Mouse (Mus musculus) MEL-GATA-1-ER (cell line): ENCODE measurements around the gene Dner.
"Not testable (repeated sequence)": the region's sequence is repeated elsewhere in the genome, so short reads cannot be mapped to it uniquely, and the experiment has no call there.

Source experiments
- DNase-seq: peaks from one replicate; pipeline ENCODE4 v3.0.0-alpha.2; 2012; ENCODE audit warnings: low read depth; ENCODE audit errors: extremely low read depth

Dner gene

DNA sequence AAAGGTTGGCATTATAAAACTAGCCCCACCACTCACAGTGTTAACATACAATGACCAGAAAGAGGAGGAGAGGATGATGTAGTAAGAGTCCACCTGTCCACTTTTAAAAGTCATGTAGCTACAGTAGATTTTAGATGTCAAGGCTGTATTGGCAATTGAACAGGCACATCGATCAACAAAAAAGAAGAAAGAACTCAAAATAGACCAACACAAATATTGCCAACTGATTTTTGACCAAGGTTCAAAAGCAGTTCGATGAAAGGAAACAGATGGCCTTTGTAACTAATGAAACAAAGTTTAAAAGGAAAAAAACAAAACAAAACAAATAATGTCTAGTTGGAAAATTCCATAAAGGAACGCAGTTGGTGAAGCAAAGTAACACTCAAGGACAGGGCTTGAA is 296.4 kb downstream of the Dner start:
- DNase-seq: no peak

DNA sequence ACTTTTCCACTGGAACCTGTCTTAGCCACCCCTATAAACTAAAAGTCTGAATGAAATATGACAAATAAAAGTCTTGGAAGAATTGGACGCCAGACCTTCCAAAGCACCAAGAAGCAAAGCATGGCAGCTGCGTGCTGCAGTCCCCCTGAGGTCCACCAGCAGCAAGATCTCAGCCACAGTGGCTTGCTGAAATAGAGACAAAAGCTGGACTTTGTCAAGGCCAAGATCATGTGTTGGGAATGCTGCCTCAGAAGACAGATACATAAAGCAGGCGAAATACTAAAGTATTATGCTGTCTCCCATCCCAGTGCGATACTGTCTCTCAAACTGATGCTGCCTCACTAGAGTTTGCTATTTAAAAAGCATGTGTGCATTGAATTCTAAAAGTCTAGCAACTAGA is 296.9 kb downstream of the Dner start:
- no peak for DNase-seq

DNA sequence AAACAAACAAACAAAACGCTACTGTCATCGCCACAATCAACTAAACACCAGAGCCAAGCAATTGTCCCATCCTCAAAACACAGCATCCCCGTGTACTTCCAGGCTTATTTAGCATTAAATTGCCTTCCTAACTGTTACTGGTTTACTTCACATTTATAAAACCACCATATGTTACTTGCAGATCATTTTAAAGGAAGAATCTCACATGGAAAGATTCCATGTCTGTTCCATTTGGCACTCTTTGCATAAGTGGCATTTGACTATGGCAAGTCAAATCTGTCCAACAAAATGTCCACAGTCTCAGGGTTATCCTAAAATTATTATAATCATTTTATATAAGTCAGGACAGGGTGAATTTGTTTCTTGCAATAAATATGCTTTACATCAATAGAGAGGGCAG is 299.2 kb downstream of the Dner start:
- no peak for DNase-seq

DNA sequence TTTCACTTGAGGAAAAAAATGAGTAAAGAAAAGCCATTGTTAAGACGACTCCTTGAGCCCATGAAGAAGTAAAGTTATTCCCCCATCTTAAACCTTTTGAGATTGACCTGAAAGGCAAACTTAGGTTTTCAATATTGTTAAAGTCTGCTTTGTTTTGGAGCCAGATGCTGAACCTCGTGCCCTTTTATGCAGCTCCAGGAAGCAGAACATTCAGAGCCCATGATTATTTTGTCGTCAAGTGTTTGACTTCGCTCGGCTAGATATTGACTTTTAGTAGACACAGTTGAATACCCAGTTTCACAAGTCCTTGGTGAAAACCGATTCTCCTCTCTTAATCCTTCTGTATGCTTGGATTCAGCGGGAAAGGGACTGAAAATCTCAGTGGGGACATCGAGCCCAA is 300.1 kb downstream of the Dner start:
- no peak for DNase-seq

DNA sequence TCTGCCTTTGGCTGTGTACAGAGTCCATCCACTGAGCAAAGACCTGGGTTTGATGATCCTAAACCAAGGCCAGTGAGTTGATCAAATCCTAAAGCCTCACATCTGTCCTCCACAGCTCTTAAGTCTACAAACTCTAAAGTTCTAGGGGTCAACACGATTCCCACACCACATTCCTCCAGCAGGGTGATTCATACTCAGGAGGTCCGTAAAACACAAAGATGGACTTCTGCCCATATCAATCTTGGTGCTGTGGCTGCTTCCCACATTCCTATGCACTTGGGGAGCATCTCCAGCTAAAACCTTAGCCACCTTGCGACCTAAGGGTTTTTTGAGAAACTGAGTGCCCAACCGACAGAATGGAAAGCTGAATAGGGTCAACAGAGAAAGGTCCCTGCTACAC is 305.1 kb downstream of the Dner start:
- DNase-seq: no peak

DNA sequence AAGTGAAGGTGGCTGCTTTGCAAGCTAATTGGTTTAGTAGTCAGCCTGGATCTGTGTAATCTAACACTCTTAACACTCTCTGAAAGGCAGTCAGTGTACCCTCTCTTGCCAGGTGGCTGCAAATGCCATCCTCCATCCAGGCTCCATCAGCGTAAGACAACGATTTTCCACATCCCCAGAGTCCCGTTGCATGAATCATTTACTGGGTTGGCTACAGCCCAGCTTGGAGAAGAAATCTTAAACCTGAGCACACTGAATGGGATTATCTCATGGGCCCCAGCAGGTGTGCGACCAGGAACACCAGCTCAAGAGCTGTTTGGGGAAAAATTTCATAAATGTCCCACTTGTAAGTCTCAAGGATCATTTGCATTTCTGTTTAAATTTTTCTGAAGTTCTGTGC is 308.4 kb downstream of the Dner start:
- DNase-seq: no peak

DNA sequence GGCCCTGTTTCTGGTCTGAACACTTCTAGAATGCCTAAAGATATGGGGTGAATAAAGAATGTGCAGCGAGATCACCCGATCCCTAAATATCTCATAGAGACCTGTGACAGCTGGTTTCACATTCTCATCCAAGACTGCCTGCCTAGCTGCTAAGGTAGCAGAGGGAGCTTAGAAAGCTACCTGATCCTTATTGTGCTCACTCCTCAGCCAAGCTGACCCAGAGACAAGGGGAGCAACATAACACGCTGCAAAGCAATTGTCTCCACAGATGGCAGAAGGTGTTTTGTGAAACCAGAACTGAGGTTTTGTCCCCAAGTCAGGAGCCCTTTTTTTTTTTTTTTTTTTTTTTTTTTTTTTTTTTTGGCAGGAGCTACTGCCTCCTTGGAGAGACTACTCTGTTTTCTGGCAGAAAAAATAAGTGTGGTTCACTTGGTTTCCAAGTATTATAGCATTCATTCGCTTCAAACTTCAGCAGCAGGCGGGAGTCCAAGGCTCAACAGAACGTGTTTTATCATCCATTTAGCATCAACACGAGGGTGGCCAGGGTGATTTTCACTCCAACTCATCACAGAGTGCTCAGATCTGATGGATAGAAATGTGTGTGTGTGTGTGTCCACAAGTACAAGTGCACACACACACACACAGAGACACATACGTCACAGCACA is 309.4 kb downstream of the Dner start:
- no peak for DNase-seq

- DNase-seq: no peak
Measured at GRCm38 (mm10) chr1:84382709-84383108, 313.3 kb downstream of the Dner start.

DNA sequence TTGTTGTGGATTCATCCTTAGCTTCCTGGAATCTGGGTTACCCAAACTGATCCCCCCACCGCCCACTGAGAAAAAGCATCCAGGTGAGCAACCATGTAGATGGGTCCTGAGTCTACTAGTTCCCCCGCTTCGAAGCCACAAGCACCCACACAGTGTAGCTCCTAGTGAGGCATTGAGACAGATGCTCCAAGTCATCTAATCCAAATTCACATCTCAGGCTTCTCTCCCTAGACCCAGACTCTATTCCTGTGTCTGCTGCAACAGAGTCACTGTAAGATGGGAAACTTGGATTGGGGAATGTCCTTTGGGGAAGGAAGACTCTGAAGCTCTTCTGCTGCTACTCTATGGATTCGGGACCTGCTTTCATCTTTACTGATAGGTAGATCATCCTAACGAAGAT is 314.0 kb downstream of the Dner start:
- DNase-seq: no peak

DNA sequence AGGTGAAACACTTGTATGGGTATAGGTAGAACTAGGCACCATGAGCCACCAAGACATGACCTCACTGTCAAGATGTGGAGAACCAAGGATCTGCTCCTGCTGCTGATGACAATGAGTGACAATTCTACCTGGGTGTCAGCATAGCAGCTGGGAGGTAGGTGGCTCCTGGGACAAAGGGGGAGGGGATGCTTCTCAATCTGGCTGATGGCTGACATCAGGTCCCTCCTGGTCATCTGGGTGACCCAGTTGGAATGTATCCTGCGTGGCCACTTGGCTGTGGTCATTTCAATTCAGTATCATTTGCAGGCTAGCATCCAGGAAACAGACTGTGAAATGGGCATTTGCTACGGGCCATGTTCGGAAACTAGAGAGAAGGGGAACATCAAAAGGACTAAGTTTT is 315.1 kb downstream of the Dner start:
- DNase-seq: no peak

DNA sequence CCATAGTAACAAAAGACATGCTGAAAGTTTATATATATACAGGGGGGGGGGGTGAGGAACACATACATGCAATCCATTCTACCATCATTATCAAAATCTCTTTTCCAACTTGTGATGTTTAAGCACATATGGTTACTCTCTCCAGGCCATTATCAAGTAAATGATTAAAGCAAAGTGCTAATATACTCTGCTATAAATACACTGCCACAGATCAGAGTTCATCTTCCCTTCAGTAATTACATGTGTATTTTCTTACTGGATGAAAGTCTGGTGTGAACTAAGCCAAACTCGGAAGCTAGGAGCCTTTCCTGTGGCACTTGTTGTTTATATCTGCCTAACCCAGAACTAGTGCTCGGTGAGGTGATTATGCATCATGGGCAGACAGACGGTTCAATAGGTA is 328.3 kb downstream of the Dner start:
- DNase-seq: no peak

DNA sequence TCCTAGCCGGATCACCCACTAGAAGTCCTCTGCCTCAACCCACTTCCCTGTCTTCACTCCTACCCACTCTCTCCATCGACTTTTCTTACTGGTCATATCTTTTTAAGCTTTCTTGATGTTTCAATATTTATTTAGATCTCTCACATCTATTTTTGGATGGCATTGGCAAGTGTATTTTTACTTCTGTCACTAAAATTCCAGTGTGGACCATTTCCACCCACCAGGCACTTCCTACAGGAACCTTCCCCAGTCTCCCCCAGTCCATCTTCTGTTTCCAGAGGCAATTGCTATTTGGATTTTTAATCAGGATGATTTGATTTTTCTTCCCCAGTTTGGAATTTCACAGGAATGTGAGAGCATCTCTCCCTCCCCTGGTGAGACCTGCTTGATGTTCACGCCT is 329.5 kb downstream of the Dner start:
- DNase-seq: no peak

GRCm38 (mm10) chr1:84363967-84364366 is 332.1 kb downstream of the Dner start, which contains the start of gene Pid1:
Gene Pid1, minus strand, starts transcription at chr1:84364180.
- DNase-seq: no peak

- no peak for DNase-seq
Measured at GRCm38 (mm10) chr1:84362709-84363617, 333.1 kb downstream of the Dner start.

DNA sequence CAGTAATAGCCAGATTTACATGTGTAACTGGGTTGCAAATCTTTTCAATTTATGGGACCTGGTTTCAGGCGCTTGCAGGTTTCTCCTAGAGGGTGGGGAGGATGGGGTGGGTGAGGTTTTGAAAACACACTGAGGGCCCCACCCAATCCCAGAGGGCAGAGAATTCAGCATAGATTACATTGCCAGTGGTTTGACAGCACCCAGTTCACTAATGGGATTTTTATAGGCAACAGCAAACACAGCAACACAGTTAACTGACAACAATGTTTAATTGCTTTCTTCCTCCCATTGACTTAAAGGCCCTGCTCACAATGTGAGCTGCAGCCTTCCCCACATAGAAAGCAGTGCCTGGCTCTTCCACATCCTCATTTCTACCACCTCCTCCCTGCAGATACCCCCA is 333.8 kb downstream of the Dner start:
- no peak for DNase-seq

DNA sequence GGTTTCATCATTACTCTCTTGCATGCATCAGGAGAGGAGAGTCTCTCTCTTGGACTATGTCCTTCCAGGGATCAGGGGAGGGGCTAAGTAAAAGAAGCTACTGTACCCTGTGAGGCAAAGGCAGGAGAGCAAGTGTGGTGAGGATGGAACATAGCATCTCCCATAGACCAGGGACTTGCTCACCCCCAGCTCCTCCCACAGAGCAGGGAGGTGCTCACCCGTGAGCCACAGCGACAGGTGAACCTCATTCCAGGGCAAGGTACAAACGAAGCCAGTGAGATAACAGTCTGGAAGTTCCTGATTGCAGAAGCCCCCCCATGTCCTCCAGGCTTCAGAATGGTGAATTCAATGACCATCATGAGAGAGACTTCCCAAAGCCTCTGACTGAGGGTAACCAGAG is 334.6 kb downstream of the Dner start:
- DNase-seq: no peak

DNA sequence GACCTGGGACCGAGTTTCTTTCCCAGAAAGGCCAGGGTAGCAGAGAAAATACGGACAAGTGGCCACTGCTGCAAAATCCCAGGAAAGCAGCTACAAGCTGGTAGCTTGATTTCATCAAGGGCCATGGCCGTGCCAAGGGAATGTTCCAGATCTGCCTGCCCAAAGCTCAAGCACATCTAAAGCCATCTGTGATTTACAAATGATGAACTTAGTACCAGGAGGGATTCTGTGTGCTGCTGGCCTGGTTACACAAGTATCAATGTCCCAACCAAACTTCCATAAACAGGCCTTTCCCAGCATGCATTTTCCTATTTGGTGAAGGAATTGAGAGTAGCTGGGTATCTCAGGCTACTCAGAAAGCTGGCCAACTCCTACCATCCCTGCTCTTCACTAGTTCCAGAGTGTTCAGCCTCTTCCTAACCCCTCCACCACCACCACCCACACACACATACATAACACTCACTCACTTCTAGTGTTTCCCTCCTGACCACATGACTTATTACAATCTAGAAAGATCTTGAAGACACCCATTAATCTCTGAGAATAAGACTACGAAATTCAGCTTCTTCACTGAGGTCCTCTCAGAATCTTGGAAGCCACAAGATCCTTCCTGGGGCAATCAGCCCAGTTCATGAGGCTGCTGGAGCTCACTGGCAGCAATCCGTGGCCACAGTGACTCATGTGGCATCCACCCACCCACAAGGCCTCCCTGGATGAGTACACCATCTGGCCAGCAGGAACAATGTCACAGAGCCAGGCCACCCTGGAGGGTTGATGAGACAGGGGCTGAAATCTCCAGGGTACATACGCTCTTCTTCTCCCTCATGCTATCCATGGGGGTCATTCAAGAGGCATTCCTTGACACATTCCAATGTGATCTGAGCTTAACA is 336.2 kb downstream of the Dner start:
- DNase-seq: no peak

DNA sequence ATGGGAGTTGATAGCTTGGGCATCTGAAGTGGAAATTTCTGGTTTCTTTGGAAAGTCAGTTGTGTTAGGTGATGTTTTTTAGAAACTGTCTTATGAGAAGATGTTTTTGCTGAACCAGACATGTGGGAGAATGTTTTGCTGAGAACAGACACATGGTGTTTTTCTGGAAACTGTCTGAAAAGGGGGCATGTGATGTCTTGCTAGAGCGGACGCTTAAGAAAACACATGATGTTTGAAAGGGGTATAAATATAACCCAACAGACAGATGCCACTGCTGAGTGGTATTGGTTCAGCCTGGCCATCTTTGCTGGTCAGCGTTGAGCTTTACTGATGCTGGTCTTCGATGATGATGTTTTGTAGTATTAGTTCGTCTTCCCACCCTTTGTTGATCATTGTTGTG is 338.8 kb downstream of the Dner start:
- DNase-seq: no peak

DNA sequence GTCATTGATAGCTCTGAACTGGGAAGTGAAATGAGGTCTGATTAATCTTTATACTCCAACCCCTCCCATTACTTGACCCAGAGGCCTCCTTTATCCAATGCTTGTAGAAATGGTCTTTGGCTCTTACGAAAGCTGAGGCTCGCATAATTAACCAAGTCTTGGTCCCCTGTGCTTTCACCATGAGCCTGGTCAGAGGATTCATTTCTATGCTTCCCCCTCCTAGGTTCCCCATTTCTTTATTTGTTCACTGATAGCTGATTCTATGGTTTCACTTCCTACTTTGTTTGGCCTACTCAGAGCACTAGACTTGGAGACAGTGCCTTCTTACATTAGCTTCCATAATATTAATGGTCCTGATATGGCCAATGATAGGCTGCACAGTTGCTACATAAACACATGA is 345.8 kb downstream of the Dner start:
- DNase-seq: no peak

- no peak for DNase-seq
Measured at GRCm38 (mm10) chr1:84347796-84348476, 348.1 kb downstream of the Dner start.

GRCm38 (mm10) chr1:84332797-84333196 is 363.2 kb downstream of the Dner start:
- not testable (repeated sequence) for DNase-seq
